Mouse (Mus musculus) midbrain, postnatal 0 days (tissue): ENCODE results near the gene Fmnl2. TPM values are rescaled to one million over a fixed set of nuclear protein-coding genes. Genes with fewer than 3 reads are reported as not detected.

Experiments
- ATAC-seq: fragments of 200-750 bp; cut with Nextera tagmentation; 2 replicates; pipeline ENCODE4 v1.8.0; 2017; ENCODE audit warnings: moderate number of reproducible peaks, mild to moderate bottlenecking, moderate TSS enrichment, moderate library complexity; ENCODE audit not compliant: low FRiP score
- DNase-seq: peaks from one replicate; pipeline ENCODE4 v3.0.0-alpha.2; 2015; ENCODE audit warnings: low spot score
- H3K27ac ChIP-seq: fragments of 300-500 bp; sonication (generic); 2 replicates; pipeline ENCODE4 v1.5.1; 2014; ENCODE audit warnings: low read depth, mild to moderate bottlenecking, low read length, mixed read lengths
- H3K27me3 ChIP-seq: fragments of 300-500 bp; sonication (generic); 2 replicates; pipeline ENCODE4 v1.6.1; 2014; ENCODE audit warnings: low read length, control low read depth, mixed read lengths; ENCODE audit not compliant: insufficient read depth
- H3K36me3 ChIP-seq: fragments of 300-500 bp; sonication (generic); 2 replicates; pipeline ENCODE4 v1.6.1; 2014; ENCODE audit warnings: low read length, control low read depth, mixed read lengths; ENCODE audit not compliant: insufficient read depth
- H3K4me1 ChIP-seq: fragments of 300-500 bp; sonication (generic); 2 replicates; pipeline ENCODE4 v1.6.1; 2014; ENCODE audit warnings: mild to moderate bottlenecking, control low read depth, antibody characterized with exemption, low read length, mixed read lengths; ENCODE audit not compliant: insufficient read depth
- H3K4me2 ChIP-seq: fragments of 300-500 bp; sonication (generic); 2 replicates; pipeline ENCODE4 v1.6.1; 2014; ENCODE audit warnings: low read depth, mild to moderate bottlenecking, low read length, mixed read lengths; ENCODE audit not compliant: poor library complexity, severe bottlenecking
- H3K4me3 ChIP-seq: fragments of 300-500 bp; sonication (generic); 2 replicates; pipeline ENCODE4 v1.5.1; 2014; ENCODE audit warnings: low read depth, mild to moderate bottlenecking, low read length, moderate library complexity
- H3K9ac ChIP-seq: fragments of 300-500 bp; sonication (generic); replicated peaks from 2 replicates; pipeline ENCODE4 v1.6.1; 2014; ENCODE audit warnings: mild to moderate bottlenecking, low read length, moderate library complexity, mixed read lengths; ENCODE audit not compliant: poor library complexity, severe bottlenecking
- H3K9me3 ChIP-seq: fragments of 300-500 bp; sonication (generic); 2 replicates; pipeline ENCODE4 v1.6.1; 2016; ENCODE audit warnings: low read length, control low read depth
- CTCF ChIP-seq: IDR thresholded peaks from 2 replicates; pipeline ENCODE4 v1.5.1; 2016; ENCODE audit warnings: antibody characterized with exemption, mild to moderate bottlenecking
- WGBS: fragments of 180-500 bp; shearing (Covaris S2); extraction: QIAGEN DNeasy Blood & Tissue Kit; methylation state at CpG from one replicate; pipeline ENCODE4 v1.1.7; 2014; 5-methylcytosine and 5-hydroxymethylcytosine counted together
- polyA plus RNA-seq: library from polyadenylated mRNA; unstranded; fragments of >200 nt; fragmentation: Nextera tagmentation; extraction: Ambion mirVana; gene quantifications from 2 replicates; pipeline ENCODE4 v1.2.1, GENCODE M21; 2015
- total RNA-seq: library from RNA; depleted of rRNA; stranded (reverse); fragments of >200 nt; gene quantifications from 2 replicates; pipeline ENCODE4 v1.2.3, GENCODE M21; 2014

Fmnl2 gene
- total and polyA plus RNA-seq, 2 experiments from 2014 or later = 8.4 to 27.0 TPM

GRCm38 (mm10) chr2:53082045-53082444 is 224.4 kb downstream of the Fmnl2 start:
- DNase-seq (no peak), ATAC-seq (no peak)
- TF ChIP-seq CTCF = no peak
- H3K4me1 ChIP-seq = no peaks in the 10 kb centered on the region
- H3K27ac ChIP-seq = no peak overlapping the region
- H3K4me3 ChIP-seq = no peak overlapping the region
- no peak overlapping the region for H3K9ac ChIP-seq
- no peak overlapping the region for H3K4me2 ChIP-seq
- H3K36me3 ChIP-seq = no peaks in the 10 kb centered on the region
- WGBS = 80% methylated on average over 4 of the region's 4 CpGs
- H3K27me3 ChIP-seq = no peaks in the 10 kb centered on the region
- H3K9me3 ChIP-seq = no peaks in the 10 kb centered on the region

- TF ChIP-seq CTCF = no peak
- 57% methylated on average over 5 of the region's 5 CpGs for WGBS
- Histone ChIP-seq H3K9me3 (no peaks in the 10 kb centered on the region), H3K36me3 (no peaks in the 10 kb centered on the region), H3K4me1 (no peaks in the 10 kb centered on the region), H3K4me2 (no peak overlapping the region), H3K27me3 (no peaks in the 10 kb centered on the region), H3K4me3 (no peak overlapping the region), H3K27ac (no peak overlapping the region), H3K9ac (no peak overlapping the region)
- DNase-seq = peak; percentile 28
- no peak for ATAC-seq
These were observed 224.8 kb downstream of the Fmnl2 start for GRCm38 (mm10) chr2:53082501-53082900.

DNA sequence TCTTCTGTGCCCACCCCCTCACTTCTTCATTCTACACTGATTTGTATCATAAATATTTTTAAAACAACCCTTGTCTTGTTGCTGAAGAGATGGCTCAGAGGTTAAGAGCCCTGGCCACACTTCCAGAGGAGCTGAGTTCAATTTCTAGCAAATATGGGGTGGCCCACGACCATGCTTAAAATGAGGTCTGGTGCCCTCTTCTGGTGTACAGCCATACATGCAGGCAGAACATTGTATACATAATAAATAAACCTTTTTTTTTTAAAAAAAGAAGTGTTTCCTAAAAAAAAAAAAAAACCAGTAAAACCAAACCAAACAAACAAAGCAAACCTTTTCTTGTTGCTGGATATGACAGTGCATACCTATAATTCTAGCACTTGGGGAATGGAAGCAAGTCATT is 225.6 kb downstream of the Fmnl2 start:
- DNase-seq = no peak
- no peak overlapping the region for H3K9ac ChIP-seq
- H3K4me2 ChIP-seq = no peak overlapping the region
- H3K9me3 ChIP-seq = no peaks in the 10 kb centered on the region
- no peak overlapping the region for H3K4me3 ChIP-seq
- H3K27me3 ChIP-seq = no peaks in the 10 kb centered on the region
- no peak overlapping the region for H3K27ac ChIP-seq
- 30% methylated on average over 1 of the region's 1 CpGs for WGBS
- H3K4me1 ChIP-seq = no peaks in the 10 kb centered on the region
- ATAC-seq = no peak
- H3K36me3 ChIP-seq = no peaks in the 10 kb centered on the region
- peak; percentile 75 for TF ChIP-seq CTCF

GRCm38 (mm10) chr2:53085617-53086202 is 228.1 kb downstream of the Fmnl2 start:
- H3K36me3 ChIP-seq = no peaks in the 10 kb centered on the region
- peak; percentile 67 for DNase-seq
- peak; percentile 74 for TF ChIP-seq CTCF
- no peaks in the 10 kb centered on the region for H3K4me1 ChIP-seq
- no peak for ATAC-seq
- WGBS = 63% methylated on average over 9 of the region's 9 CpGs
- no peak overlapping the region for H3K27ac ChIP-seq
- no peaks in the 10 kb centered on the region for H3K9me3 ChIP-seq
- no peak overlapping the region for H3K9ac ChIP-seq
- no peak overlapping the region for H3K4me3 ChIP-seq
- H3K27me3 ChIP-seq = no peaks in the 10 kb centered on the region
- H3K4me2 ChIP-seq = no peak overlapping the region

- Histone ChIP-seq H3K27ac (no peak overlapping the region), H3K9ac (no peak overlapping the region), H3K4me3 (no peak overlapping the region), H3K9me3 (no peaks in the 10 kb centered on the region), H3K4me1 (no peaks in the 10 kb centered on the region), H3K36me3 (no peaks in the 10 kb centered on the region), H3K27me3 (no peaks in the 10 kb centered on the region), H3K4me2 (no peak overlapping the region)
- DNase-seq = no peak
- ATAC-seq = no peak
- no peak for TF ChIP-seq CTCF
- 91% methylated on average over 3 of the region's 3 CpGs for WGBS
These were observed 231.1 kb downstream of the Fmnl2 start for GRCm38 (mm10) chr2:53088744-53089143.

GRCm38 (mm10) chr2:53095031-53095430 is 237.4 kb downstream of the Fmnl2 start:
- Histone ChIP-seq H3K9ac (no peak overlapping the region), H3K4me3 (no peak overlapping the region), H3K27me3 (no peaks in the 10 kb centered on the region), H3K27ac (no peak overlapping the region), H3K4me2 (no peak overlapping the region), H3K36me3 (no peaks in the 10 kb centered on the region), H3K9me3 (no peaks in the 10 kb centered on the region), H3K4me1 (no peaks in the 10 kb centered on the region)
- ATAC-seq (no peak), DNase-seq (no peak)
- 92% methylated on average over 9 of the region's 9 CpGs for WGBS
- no peak for TF ChIP-seq CTCF
